Mouse (Mus musculus) ovary, adult 10 weeks (tissue): ENCODE measurements around the gene Depdc7. TPM values are rescaled to one million over a fixed set of nuclear protein-coding genes. Genes with fewer than 3 reads are reported as not detected.

Source experiments
- polyA plus RNA-seq: library from polyadenylated mRNA; stranded (reverse); fragments of 350-450 nt; fragmentation: Illumina TruSeq; extraction: RNeasy Lipid Tissue Mini Kit (QIAGEN cat#74804); gene quantifications from one replicate; pipeline ENCODE4 v1.2.3, GENCODE M21; 2014

Gene Depdc7
- polyA plus RNA-seq, result 29.5 TPM

DNA sequence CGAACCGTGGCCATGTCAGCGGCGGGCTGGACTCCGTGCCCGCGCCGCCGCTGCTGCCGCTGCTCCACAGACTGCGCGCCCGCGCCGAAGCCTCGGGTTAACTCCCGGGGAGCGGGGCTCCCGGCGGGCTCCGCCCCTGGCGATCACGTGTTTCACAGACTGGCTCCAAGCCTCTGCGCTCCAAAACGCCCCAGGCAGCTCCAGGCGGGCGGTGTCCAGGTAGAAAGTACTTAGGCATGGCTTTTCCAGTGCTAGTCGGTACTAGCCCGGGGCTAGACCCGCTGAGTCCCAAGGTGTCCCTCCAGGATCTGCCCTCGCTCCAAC is at the start of gene Depdc7:
Gene Depdc7 (minus strand): TSS at position 138 of the 324 bp plus-strand sequence.

DNA sequence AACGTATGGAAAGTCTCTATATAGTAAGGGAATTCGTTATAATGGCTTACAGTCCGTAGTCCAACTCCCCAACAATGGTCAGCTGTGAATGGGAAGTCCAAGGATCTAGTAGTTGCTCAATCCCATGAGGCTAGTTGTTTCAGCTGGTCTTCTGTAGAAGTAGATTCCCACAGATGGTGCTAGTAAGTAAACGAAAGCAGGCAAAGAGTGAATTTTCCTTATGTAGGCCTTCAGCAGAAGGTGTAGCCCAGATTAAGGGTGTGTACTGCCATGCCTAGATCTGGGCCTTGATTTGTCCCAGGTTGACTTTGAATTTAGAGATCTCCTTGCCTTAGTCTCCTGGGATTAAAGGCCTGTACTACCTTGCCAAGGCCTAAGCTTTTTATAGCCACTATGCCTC is 26.4 kb downstream of the Depdc7 start, which contains the start of gene Pin1rt1:
Gene Pin1rt1 (minus strand): TSS at position 101 of the 400 bp plus-strand sequence.

DNA sequence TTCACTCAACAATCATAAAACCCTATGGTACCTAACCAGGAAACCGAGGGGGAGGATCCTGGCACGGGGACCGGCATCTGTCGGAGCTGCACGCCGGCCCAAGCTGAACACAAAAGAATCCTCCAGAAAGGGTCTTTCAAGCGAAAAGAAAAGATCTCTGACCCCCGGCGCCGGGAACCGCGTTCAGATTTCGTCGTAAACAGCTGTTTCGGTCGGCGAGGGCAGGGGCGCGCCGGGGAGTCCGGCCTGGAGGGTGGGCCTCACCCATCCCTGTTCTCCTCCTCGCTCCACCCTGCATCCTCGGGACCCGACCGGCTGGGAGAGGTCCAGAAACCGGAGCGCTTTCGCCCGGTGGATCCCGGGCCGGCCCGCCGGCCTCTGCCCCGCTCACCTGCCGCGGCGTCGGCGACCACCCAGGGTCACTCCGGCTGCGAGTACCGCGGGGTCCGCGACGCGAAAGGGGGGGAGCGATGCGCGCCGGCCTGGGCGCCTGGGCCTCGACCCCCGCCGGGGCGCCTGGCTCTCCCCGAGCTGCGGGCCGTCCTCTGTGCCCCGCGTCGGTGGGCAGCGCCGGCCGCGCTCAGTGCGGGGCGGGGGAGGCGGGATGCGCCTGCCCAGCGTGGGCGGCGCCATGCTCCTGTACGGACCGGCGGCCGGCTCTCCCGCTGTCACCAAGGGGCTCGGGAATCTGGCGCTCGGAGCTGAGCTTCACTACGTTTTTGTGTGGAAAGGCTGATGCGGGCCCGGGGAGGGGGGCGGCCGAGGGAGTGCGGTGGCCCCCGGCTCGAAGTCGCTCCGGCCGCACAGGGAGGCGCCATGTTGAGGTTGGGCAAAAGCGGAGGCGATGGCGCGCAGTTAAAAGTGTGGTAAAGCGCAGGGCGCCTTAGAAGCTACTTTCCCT is 30.8 kb downstream of the Depdc7 start, which contains the start of gene Tcp11l1:
Gene Tcp11l1 (minus strand): TSS at position 585 of the 901 bp plus-strand sequence.

Other genes with a start within 250 kb of the Depdc7 start
- gene Hipk3, start 248.4 kb downstream of the Depdc7 start, polyA plus RNA-seq, result 258 TPM
- 84.5 TPM for gene Cstf3, start 152.4 kb downstream of the Depdc7 start, polyA plus RNA-seq
- 23.9 TPM for gene Tcp11l1, start 30.7 kb downstream of the Depdc7 start, polyA plus RNA-seq
- not detected for gene Pin1rt1, start 26.5 kb downstream of the Depdc7 start, polyA plus RNA-seq
- gene Qser1, start 73.9 kb upstream of the Depdc7 start, polyA plus RNA-seq, result 88.2 TPM
- gene Prrg4, start 107.0 kb upstream of the Depdc7 start, polyA plus RNA-seq, result 4.3 TPM
- 40.2 TPM for gene Ccdc73, start 124.9 kb upstream of the Depdc7 start, polyA plus RNA-seq